Mouse (Mus musculus): ENCODE data around the gene Msh4. TPM values are rescaled to one million over a fixed set of nuclear protein-coding genes. Genes with fewer than 3 reads are reported as not detected.

Gene Msh4
- polyA plus RNA-seq, 1 experiment, result not detected

- TF ChIP-seq CTCF (IDR thresholded peaks at IDR 0.05; ENCODE audit: insufficient read depth, low read depth, low read length), result no peak
- peak; percentile 99 for TF ChIP-seq POLR2A (IDR thresholded peaks at IDR 0.05; ENCODE audit: insufficient read depth, low read depth, low read length)
- under 1% methylated on average over 65 of the region's 65 CpGs for WGBS
- peak within 1 kb of the TSS; percentile 98 for H3K27ac ChIP-seq (ENCODE audit: insufficient read depth, low read depth, low read length)
- H3K4me3 ChIP-seq (ENCODE audit: insufficient read depth, low read depth, low read length), result peak within 1 kb of the TSS; percentile 70
- peaks cover 5% of the 10 kb centered on the region for H3K4me1 ChIP-seq (ENCODE audit: control insufficient read depth, insufficient read depth, low read length)
Measured at GRCm38 (mm10) chr3:153912546-153913509, 6.9 kb upstream of the Msh4 start, which contains the start of gene Rabggtb. Rabggtb (minus strand) TSS chr3:153913009.

DNA sequence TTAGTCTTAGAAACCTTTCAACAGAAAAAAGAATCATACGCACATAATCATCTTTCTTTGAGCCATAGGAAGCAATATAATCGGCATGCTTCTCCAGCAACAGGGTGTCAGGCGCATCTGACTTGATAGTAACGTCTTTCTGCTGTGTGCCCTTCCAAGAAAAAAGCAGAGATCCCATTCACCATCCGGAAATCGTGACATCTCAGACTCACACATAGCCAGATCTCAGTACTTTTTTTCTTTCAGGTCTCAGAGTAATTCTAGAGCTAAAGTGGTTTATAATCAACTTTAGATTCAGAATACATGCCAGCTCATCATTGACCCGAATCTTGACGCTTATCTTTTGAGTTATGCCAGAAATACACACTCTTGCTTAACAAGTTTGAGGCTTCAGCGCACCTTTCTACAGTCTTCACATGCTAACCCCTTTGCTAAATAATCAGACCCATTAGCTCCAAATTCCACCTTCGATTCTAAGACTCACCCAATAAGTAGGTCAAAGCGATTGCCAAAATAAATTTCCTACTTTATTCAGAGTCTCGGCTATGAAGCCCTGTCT, 6.0 kb upstream of the Msh4 start:
- Histone ChIP-seq H3K4me3 (ENCODE audit: insufficient read depth, low read depth, low read length) (peak overlapping the region; percentile 70), H3K4me1 (ENCODE audit: control insufficient read depth, insufficient read depth, low read length) (peaks cover 5% of the 10 kb centered on the region), H3K27ac (ENCODE audit: insufficient read depth, low read depth, low read length) (0 out of 2 replicates have a peak overlapping the region, but pooled peaks have one; percentile 61)
- 3% methylated on average over 12 of the region's 12 CpGs for WGBS
- TF ChIP-seq POLR2A (IDR thresholded peaks at IDR 0.05; ENCODE audit: insufficient read depth, low read depth, low read length), result no peak
- no peak for TF ChIP-seq CTCF (IDR thresholded peaks at IDR 0.05; ENCODE audit: insufficient read depth, low read depth, low read length)

GRCm38 (mm10) chr3:153911197-153911881, 5.4 kb upstream of the Msh4 start:
- no peak overlapping the region for H3K27ac ChIP-seq (ENCODE audit: insufficient read depth, low read depth, low read length)
- 33% methylated on average over 8 of the region's 8 CpGs for WGBS

DNA sequence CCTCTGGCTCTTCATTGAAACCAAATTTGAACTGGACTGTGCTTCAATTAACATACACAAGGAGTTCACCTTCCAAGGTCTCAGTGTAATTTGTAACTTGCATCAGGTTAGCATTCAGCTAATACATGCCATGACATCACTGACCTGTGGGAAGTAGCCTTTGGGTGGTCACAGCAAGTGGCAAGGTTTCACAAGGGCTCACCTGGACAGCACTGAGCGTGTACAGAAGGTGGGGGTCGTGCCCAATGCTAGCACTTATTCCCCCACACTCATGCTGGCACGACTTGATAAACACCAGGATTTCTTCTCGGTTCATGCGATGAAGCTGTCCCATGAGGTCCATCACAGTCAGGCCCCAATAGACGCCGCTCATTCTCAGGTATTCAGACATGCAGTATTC, 4.6 kb upstream of the Msh4 start:
- WGBS, result 69% methylated on average over 7 of the region's 7 CpGs
- no peak for TF ChIP-seq CTCF (IDR thresholded peaks at IDR 0.05; ENCODE audit: insufficient read depth, low read depth, low read length)
- no peak for TF ChIP-seq POLR2A (IDR thresholded peaks at IDR 0.05; ENCODE audit: insufficient read depth, low read depth, low read length)
- H3K27ac ChIP-seq (ENCODE audit: insufficient read depth, low read depth, low read length), result no peak overlapping the region
- H3K4me3 ChIP-seq (ENCODE audit: insufficient read depth, low read depth, low read length), result no peak overlapping the region
- H3K4me1 ChIP-seq (ENCODE audit: control insufficient read depth, insufficient read depth, low read length), result peaks cover 5% of the 10 kb centered on the region

More at GRCm38 (mm10) chr3:153911197-153911881, 5.4 kb upstream of the Msh4 start:
- TF ChIP-seq POLR2A (IDR thresholded peaks at IDR 0.05; ENCODE audit: insufficient read depth, low read depth, low read length) (no peak), CTCF (IDR thresholded peaks at IDR 0.05; ENCODE audit: insufficient read depth, low read depth, low read length) (no peak)
- H3K4me1 ChIP-seq (ENCODE audit: control insufficient read depth, insufficient read depth, low read length), result peaks cover 5% of the 10 kb centered on the region
- H3K4me3 ChIP-seq (ENCODE audit: insufficient read depth, low read depth, low read length), result peak overlapping the region; percentile 29

- 78% methylated on average over 5 of the region's 5 CpGs for WGBS
- no peak overlapping the region for H3K27ac ChIP-seq (ENCODE audit: insufficient read depth, low read depth, low read length)
- peaks cover 5% of the 10 kb centered on the region for H3K4me1 ChIP-seq (ENCODE audit: control insufficient read depth, insufficient read depth, low read length)
- TF ChIP-seq POLR2A (IDR thresholded peaks at IDR 0.05; ENCODE audit: insufficient read depth, low read depth, low read length) (no peak), CTCF (IDR thresholded peaks at IDR 0.05; ENCODE audit: insufficient read depth, low read depth, low read length) (no peak)
- no peak overlapping the region for H3K4me3 ChIP-seq (ENCODE audit: insufficient read depth, low read depth, low read length)
Measured at GRCm38 (mm10) chr3:153908919-153909318, 3.0 kb upstream of the Msh4 start.

DNA sequence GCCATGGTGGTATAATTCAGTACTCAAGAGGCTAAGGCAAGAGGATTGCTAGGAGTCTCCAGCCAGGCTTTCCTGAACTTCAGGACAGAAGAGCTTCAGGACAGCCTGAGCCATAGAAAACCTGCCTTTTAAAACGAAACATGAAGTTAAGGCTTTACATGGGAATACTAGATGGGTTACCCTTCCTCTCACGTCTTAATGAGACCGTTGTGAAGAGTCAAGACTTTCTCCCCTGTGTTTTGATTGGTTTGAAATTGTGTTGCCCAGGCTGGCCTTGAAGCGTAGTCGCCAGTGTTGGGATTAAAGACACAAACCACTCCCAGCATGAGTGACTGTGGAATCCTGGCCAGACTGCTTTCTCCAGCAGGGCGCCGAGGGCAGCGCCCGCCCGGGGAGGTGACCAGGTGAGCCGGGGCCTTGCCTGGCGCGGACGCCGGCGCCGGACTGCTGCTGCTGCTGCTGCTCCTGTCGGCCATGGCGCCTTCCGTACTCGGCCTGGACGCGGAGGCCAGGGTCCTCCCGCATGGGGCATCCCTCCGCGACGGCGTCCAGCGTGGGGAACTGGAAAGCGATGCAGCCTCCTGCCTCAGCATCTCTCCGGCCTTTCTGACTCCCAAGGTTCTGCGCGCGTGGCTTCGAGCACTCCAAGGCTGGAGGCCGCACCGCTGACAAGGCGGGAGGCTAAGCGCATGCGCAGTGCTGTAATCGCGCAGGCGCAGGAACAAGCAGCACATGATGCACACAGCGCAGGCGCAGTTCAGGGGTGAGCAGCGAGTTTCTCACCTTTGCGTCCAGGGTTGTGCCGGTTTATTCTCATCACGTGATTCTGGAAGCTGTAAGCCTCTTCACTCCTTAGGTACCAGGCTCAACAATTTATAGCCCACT, 445 bp downstream of the Msh4 start:
- no peak overlapping the region for H3K27ac ChIP-seq (ENCODE audit: insufficient read depth, low read depth, low read length)
- no peak for TF ChIP-seq CTCF (IDR thresholded peaks at IDR 0.05; ENCODE audit: insufficient read depth, low read depth, low read length)
- no peak for TF ChIP-seq POLR2A (IDR thresholded peaks at IDR 0.05; ENCODE audit: insufficient read depth, low read depth, low read length)
- WGBS, result 89% methylated on average over 49 of the region's 49 CpGs
- no peak overlapping the region for H3K4me3 ChIP-seq (ENCODE audit: insufficient read depth, low read depth, low read length)
- H3K4me1 ChIP-seq (ENCODE audit: control insufficient read depth, insufficient read depth, low read length), result peaks cover 3% of the 10 kb centered on the region

- 59% methylated on average over 6 of the region's 6 CpGs for WGBS
- Histone ChIP-seq H3K4me3 (ENCODE audit: insufficient read depth, low read depth, low read length) (no peak overlapping the region), H3K4me1 (ENCODE audit: control insufficient read depth, insufficient read depth, low read length) (peaks cover 2% of the 10 kb centered on the region; the same call in 1 of the 2 replicates), H3K27ac (ENCODE audit: insufficient read depth, low read depth, low read length) (no peak overlapping the region)
- TF ChIP-seq CTCF (IDR thresholded peaks at IDR 0.05; ENCODE audit: insufficient read depth, low read depth, low read length) (no peak), POLR2A (IDR thresholded peaks at IDR 0.05; ENCODE audit: insufficient read depth, low read depth, low read length) (no peak)
Measured at GRCm38 (mm10) chr3:153904586-153904985, 1.4 kb downstream of the Msh4 start.

DNA sequence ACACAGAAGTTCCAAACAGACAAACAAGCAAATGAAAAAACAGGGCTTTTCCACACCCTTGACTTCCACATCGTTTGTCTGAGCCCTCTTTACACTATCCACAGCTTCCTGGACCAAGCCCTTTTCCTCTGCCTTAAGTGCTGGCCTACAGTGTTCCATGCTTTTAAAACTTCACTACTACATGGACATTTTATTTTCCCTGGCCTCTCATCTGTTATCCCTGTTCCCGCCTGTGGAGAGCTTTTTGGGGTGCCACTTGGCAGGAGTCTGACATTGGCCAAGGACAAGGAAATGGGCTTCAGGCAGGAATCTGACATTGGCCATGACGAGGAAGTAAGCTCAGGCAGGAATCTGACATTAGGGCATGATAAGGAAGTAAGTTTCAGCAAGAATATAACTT, 3.3 kb downstream of the Msh4 start:
- TF ChIP-seq POLR2A (IDR thresholded peaks at IDR 0.05; ENCODE audit: insufficient read depth, low read depth, low read length) (no peak), CTCF (IDR thresholded peaks at IDR 0.05; ENCODE audit: insufficient read depth, low read depth, low read length) (no peak)
- no peaks in the 10 kb centered on the region for H3K4me1 ChIP-seq (ENCODE audit: control insufficient read depth, insufficient read depth, low read length)
- H3K27ac ChIP-seq (ENCODE audit: insufficient read depth, low read depth, low read length), result no peak overlapping the region
- no peak overlapping the region for H3K4me3 ChIP-seq (ENCODE audit: insufficient read depth, low read depth, low read length)
- WGBS, result 63% methylated on average over 3 of the region's 3 CpGs

Data from olfactory bulb, adult 2 months (tissue).